Mouse (Mus musculus) cerebellum, adult 18-20 months (tissue): ENCODE measurements around the gene Spem2.
"Not testable (repeated sequence)": the region's sequence is repeated elsewhere in the genome, so short reads cannot be mapped to it uniquely, and the experiment has no call there.

Experiments
- DNase-seq, 2 experiments: peaks; one replicate each; pipeline ENCODE4 v3.0.0; 2021

Gene Spem2

DNA sequence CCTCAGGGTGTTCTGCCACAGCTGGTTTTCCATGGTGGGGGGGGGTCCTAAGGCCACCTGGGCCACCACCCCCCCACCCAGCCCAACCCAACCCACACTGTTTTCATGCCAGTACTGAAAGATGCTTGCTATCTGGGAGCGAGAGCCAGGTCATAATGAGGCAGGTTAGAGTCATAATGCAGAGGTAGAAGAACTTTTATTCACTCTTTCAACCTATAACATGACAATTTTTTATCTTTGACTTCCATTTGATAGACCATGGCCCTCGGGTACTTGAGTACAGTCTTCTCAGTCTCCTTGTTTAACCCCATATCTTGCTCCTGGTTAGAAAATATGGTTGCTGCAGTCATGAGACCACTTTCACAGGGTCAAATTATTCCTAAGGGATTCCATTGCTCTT is at the start of gene Spem2:
Spem2 (minus strand) TSS at position 101 of the 400 bp plus-strand sequence.
- no peak for DNase-seq

- DNase-seq: no peak
Measured at GRCm38 (mm10) chr11:69867335-69867734, 49.1 kb upstream of the Spem2 start.

GRCm38 (mm10) chr11:69865561-69865960 is 47.3 kb upstream of the Spem2 start:
- no peak for DNase-seq

DNA sequence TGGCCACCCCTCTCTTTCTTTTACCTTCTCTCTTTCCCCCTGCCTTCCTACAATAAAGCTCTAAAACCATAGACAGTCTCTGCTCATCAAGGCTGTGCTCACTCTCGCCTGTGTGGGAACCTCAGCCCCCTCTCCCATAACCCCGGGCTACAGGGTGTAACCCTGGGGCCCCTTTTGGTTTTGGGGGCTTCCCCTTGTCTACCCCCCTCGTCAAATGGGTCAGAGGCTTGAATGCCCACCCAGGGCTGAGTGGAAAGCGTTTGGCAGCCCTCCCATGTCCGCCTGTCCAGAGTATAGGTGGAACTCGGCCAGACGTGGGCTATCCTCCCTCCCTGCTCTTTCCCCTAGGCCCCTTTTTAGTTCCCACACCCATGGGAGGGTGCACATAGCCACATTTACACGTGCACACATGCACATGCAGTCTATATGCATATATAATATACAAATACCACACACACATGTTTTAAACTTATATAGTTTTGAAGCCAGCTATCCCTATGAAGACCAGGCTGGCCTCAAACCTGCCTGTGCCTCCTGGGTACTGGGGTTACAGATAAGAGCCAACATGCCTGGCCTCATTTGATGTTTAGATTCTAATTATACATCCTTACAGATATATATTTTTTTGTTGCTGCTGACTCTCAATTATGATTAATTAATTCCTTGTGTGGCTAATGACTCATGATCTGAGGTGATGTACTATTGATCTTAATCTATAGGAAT is 46.0 kb upstream of the Spem2 start:
- DNase-seq: no peak

DNA sequence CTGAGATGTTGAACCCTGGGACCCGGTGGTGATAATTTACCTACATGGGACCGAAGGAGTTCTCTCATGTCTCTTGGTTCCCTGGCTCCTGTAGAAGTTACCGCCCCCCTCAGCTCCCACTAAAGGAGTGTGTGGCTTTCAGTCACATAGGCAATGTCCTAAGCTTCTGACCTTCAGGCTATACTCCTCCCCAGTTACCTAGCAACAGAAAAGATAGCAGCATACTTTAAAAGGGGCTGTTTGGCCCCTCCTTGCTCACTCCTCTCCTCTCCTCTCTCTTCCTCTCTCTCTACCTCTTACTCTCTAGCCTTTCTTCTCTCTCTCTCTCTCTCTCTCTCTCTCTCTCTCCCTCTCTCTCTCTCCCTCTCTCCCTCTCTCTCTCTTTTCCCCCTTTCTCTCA is 45.5 kb upstream of the Spem2 start:
- DNase-seq: not testable (repeated sequence)

GRCm38 (mm10) chr11:69858113-69858998 is 40.1 kb upstream of the Spem2 start, which contains the start of gene Tnk1:
Gene Tnk1 (minus strand): TSS chr11:69858730.
- DNase-seq: no peak

DNA sequence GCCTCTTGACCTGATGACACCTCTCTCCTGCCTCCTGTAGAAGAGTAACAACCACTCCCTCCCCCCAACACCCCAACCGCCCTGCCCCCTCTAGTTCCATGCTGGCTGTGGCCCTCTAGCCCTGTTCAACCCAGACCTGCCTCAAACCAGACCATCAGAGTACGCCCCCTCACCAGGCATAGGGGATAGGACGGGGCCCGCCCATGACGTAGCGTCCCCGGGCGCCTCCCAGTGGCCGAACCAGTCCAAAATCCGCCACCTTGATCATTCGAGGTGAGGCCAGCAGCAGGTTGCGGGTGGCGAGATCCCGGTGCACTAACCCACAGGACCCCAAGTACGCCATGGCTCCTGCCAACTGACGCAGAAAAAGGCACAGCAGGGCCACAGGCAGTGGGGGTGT is 37.1 kb upstream of the Spem2 start:
- peak; percentile 60 to 65 for DNase-seq

- no peak for DNase-seq
Measured at GRCm38 (mm10) chr11:69854680-69855079, 36.4 kb upstream of the Spem2 start.

DNA sequence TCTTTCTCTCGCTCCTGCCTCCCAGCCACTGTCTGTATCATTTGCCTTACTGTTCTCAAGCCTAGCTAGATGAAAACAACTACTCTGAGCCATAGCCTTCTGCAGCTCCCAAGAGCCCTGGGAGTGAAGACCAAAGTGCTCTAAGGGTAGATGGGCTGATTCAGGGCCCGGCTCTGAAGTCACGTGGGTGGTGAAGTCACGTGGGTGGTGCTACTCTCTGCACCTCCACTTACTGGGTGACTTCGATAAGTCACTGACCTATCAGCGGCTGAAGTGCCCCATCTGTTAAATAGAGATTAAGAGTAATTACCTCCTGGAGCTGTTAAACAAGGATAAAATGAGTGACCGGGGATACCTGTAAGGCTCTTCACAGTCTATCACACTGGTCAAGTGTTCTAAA is 35.7 kb upstream of the Spem2 start:
- no peak for DNase-seq

DNA sequence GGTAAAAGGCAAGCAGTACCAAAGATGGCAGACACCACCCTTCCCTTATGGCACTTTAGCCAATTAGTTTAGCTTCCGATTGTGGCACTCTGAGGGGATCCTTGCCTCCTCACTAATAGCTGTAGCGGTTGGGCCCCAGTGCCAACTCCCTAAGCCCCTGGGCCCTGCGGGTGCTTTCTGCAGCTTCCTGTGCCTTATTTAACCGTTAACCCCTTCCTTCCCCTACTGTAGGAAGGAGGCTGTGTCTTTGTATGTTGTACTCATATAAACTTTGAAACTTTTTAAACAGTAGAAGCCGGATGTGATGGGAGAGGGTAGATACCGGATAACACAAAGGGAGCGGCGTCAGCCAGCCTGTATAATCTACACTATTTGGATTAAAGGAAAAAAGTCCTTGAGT is 32.5 kb upstream of the Spem2 start:
- DNase-seq: no peak

DNA sequence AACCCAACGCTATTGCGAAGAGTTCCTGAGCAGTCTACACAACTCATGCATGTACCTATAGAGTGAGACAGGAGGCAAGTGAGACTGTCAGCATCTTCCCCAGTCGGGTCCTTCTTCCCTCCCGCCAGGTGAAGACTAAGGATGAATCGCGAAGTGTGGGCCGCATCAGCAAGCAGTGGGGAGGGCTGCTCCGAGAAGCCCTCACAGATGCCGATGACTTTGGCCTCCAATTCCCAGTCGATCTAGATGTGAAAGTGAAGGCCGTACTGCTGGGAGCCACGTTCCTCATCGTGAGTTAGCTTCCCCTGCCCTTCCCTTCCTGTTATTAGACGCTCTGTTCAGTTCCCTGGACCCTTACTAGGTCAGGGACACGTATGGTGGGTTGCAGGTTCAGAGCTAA is 31.6 kb upstream of the Spem2 start:
- DNase-seq: no peak

DNA sequence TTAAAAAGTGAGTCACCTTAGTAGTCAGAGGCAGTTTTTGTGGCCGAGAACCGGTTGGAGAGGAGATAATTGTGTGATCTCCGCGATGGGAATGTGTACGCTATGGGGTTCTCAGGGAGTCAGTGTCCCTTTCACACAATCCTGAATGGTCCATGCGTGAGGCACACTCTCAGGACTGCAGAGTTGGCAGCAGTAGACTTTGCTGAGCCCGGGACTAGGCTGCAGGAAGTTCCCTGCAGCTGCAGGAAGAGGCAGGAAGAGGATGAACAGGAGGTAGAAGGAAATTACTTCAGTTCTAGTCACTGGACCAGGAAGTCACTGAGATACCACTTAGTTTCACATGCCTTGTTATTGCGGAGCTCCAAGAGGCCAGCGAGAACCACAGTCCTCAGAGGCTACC is 30.9 kb upstream of the Spem2 start:
- no peak for DNase-seq

DNA sequence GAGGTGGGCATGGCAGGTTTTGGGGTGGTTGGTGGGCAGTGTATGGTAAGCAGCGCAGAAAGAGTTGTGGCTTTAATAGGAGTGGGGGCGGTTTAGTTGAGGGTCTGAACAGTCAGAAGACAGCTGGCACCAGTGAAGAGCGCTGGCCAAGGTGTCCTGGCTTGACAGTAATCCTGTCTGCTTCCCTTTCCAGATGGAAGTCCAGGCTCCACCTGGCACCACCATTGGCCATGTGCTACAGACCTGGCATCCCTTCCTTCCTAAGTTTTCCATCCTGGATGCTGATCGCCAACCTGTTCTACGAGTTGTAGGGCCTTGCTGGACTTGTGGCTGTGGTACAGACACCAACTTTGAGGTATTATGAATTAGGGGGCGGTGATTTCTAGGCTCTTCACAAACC is 29.8 kb upstream of the Spem2 start:
- DNase-seq: peak; percentile 72 to 82

- peak in 1 of 2 experiments; percentile 38 for DNase-seq
Measured at GRCm38 (mm10) chr11:69846738-69847688, 28.7 kb upstream of the Spem2 start.

- DNase-seq: peak; percentile 89 to 93
Measured at GRCm38 (mm10) chr11:69846198-69846680, 28.0 kb upstream of the Spem2 start, which contains the start of gene Plscr3. Gene Plscr3 (plus strand): TSS chr11:69846376.

- peak in 1 of 2 experiments; percentile 33 for DNase-seq
Measured at GRCm38 (mm10) chr11:69838714-69839104, 20.4 kb upstream of the Spem2 start.

DNA sequence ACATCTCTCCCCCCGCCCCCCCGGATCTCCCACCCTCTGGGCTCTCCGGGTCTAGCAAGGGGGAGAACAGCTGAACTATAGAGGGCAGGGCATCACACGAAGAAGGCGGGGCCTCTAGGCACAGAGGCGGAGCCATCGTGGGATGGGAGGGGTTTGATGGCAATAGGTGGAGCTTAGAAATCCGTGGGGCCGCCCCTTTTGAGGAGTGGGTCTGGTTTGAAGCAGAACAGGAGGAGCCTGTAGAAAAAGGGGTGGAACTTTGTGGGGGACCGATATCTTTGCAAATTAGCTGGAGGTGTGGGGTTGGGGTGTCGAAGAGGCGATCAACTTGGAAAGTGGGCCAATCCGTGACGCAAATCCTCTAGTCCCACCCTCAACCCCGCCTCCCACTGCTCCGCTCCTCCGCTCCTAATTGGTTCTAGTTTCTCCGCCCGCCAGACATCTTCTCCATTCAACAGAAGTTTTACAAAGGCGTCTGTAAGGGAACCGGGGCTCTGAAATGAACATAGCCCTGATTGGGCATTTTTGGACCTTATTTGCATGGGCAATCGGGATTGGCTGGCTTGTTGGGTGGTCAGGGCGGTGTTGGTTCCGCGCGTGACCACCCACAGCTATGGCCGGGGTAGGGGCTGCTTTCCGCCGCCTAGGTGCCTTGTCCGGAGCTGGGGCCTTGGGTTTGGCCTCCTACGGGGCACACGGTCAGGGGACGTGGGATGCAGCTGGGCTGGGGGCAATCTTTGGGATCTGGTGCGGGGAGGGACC is 19.9 kb upstream of the Spem2 start, which contains the start of gene Tmem256:
Tmem256 (plus strand) TSS at position 563 of the 762 bp plus-strand sequence.
- peak; percentile 94 to 98 for DNase-seq

DNA sequence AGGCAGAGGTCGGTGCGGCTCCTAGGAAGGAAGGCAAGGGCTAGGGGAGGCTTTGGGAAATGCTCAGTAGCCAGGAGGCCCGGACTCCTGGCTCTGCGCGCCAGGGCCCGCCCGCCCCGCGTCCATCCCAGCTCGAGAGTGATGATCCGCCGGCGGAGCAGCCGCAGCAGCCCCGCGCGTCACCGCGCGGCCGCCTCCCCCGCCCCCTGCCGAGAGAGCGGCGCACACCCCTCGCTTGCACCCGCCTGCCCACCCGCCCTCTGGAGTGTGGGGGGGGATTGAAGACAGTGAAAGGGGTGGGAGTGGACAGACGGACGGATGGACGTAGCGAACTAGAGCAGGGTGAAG is 19.3 kb upstream of the Spem2 start, which contains the start of gene Nlgn2:
Nlgn2 (minus strand) TSS at position 181 of the 348 bp plus-strand sequence.
- DNase-seq: peak in 1 of 2 experiments; percentile 86

GRCm38 (mm10) chr11:69836703-69837576 is 18.7 kb upstream of the Spem2 start:
- peak; percentile 43 to 70 for DNase-seq

DNA sequence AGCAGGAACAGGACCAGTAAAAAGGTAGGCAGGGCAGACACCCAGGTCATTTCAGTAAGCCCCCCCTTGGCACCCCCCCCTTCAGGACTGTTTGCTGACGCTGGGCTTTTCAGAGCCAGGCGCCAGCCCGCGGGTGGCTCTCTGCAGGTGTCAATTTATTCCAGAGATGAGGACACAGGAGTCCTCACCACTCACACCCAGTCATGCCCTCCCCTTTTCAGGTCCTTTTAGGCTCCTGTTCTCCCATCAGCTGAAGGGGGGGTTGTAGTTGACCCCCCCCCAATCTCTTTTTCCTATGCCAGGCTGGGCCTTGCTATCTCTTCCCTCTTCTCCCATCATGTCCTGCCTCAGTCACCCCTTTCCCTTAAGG is 17.7 kb upstream of the Spem2 start:
- DNase-seq: no peak
